In the genomic region with DNA sequence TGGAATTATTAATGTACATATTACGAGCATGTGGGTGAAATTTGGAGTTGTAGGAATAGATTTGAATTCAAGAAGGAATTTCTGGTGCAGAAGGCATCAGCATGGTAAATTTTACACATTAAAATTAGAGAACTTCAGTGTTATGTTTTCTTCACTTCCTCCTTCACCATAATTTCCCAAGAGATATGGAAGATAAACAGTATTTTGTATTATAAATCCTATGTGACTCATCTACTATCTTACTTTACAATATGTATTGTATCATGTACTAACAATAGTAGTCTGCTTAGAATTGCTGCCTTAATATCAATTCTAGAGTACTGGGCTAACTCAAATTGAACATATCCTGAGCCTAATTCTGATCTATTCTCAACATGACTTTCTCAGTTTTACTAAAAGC, we compare ENCODE assay signal across 16 mouse cellular contexts.
"Had no signal": no experiment of that assay in that cellular context is flagged by ENCODE, and none has a peak within 500 bp of the region (broad histone marks: within the 10 kb centered on the region; RNA-seq: fewer than 3 reads in every experiment).

No protein-coding gene starts in this region.

- DNase-seq: retina, postnatal 1 day; right cerebral cortex, adult 18-20 months; right cerebral cortex, postnatal 14 days; right cerebral cortex, postnatal 25 days; right cerebral cortex, postnatal 4 days; spleen, adult 18-20 months; thymus, adult 18-20 months; thymus, adult 2 months; thymus, postnatal 14 days; thymus, postnatal 25 days; thymus, postnatal 36 days; thymus, postnatal 4 days had no signal

- H3K9ac ChIP-seq: neural tube, embryonic 13.5 days; neural tube, embryonic 15.5 days; stomach, embryonic 15.5 days had no signal

- H3K4me1 ChIP-seq: neural tube, embryonic 13.5 days; neural tube, embryonic 15.5 days; stomach, embryonic 15.5 days had no signal

- H3K27me3 ChIP-seq: neural tube, embryonic 13.5 days; neural tube, embryonic 15.5 days; stomach, embryonic 15.5 days had no signal

- H3K4me3 ChIP-seq: neural tube, embryonic 13.5 days; neural tube, embryonic 15.5 days; stomach, embryonic 15.5 days had no signal

- H3K9me3 ChIP-seq: neural tube, embryonic 13.5 days; neural tube, embryonic 15.5 days; stomach, embryonic 15.5 days had no signal

- H3K27ac ChIP-seq: neural tube, embryonic 13.5 days; neural tube, embryonic 15.5 days; stomach, embryonic 15.5 days; stomach, postnatal 0 days had no signal

- H3K36me3 ChIP-seq: neural tube, embryonic 13.5 days; neural tube, embryonic 15.5 days; stomach, embryonic 15.5 days had no signal
